Mouse (Mus musculus) ES-E14 (cell line): ENCODE results near the gene Dnm2. TPM values are rescaled to one million over a fixed set of nuclear protein-coding genes. Genes with fewer than 3 reads are reported as not detected.
A peak's percentile ranks its signal among the peaks of the same experiment; 100 is the strongest.

Experiments
- DNase-seq: peaks from one replicate; pipeline ENCODE4 v3.0.0-alpha.2; 2013; ENCODE audit warnings: low read depth, low spot score
- H3K27ac ChIP-seq: 2 replicates; pipeline ENCODE4 v1.5.1; 2012; ENCODE audit warnings: low read depth, mild to moderate bottlenecking, low read length, moderate library complexity, mixed read lengths; ENCODE audit not compliant: poor library complexity, insufficient read depth, severe bottlenecking
- H3K36me3 ChIP-seq: 2 replicates; pipeline ENCODE4 v1.6.1; 2012; ENCODE audit warnings: mild to moderate bottlenecking, low read length, moderate library complexity, mixed read lengths; ENCODE audit not compliant: control insufficient read depth, poor library complexity, insufficient read depth, severe bottlenecking
- H3K4me1 ChIP-seq, 2 experiments: fragments of 150-350 bp in 1 of 2; sonication (generic) in 1 of 2; 2 replicates each; pipeline ENCODE4 v1.6.1; 2012; ENCODE audit warnings: low read length in 2 of 2, mild to moderate bottlenecking in 1 of 2, mixed read lengths in 1 of 2; ENCODE audit not compliant: control insufficient read depth in 2 of 2, insufficient read depth in 2 of 2, poor library complexity in 1 of 2
- H3K4me3 ChIP-seq, 2 experiments: fragments of 150-350 bp in 1 of 2; sonication (generic) in 1 of 2; 2 replicates each; pipeline ENCODE4 v1.5.1; 2012; ENCODE audit warnings: low read length in 2 of 2, low read depth in 1 of 2, mild to moderate bottlenecking in 1 of 2, mixed read lengths in 1 of 2; ENCODE audit not compliant: insufficient read depth in 1 of 2, poor library complexity in 1 of 2, severe bottlenecking in 1 of 2
- H3K9ac ChIP-seq: 2 replicates; pipeline ENCODE4 v1.6.1; 2012; ENCODE audit warnings: low read depth, mild to moderate bottlenecking, low read length, mixed read lengths; ENCODE audit not compliant: poor library complexity, insufficient read depth, severe bottlenecking
- H3K9me3 ChIP-seq: fragments of 150-350 bp; sonication (generic); 2 replicates; pipeline ENCODE4 v1.6.1; 2012; ENCODE audit warnings: low read depth, mild to moderate bottlenecking, low read length; ENCODE audit not compliant: control insufficient read depth, insufficient read depth
- CHD2 ChIP-seq: IDR thresholded peaks from 2 replicates; pipeline ENCODE4 v1.6.1; 2014; ENCODE audit warnings: mild to moderate bottlenecking, low read depth, low read length, inconsistent platforms
- HCFC1 ChIP-seq: IDR thresholded peaks from 2 replicates; pipeline ENCODE4 v1.6.1; 2012; ENCODE audit warnings: low read length, inconsistent platforms, borderline replicate concordance; ENCODE audit not compliant: insufficient read depth
- MAFK ChIP-seq: IDR thresholded peaks from 2 replicates; pipeline ENCODE4 v1.6.1; 2014; ENCODE audit warnings: mild to moderate bottlenecking, low read depth, low read length, inconsistent platforms; ENCODE audit not compliant: insufficient read depth
- ZC3H11A ChIP-seq: IDR thresholded peaks from 2 replicates; pipeline ENCODE4 v1.6.1; 2012; ENCODE audit warnings: low read depth, mild to moderate bottlenecking, inconsistent platforms, low read length, borderline replicate concordance
- ZNF384 ChIP-seq: IDR thresholded peaks from 2 replicates; pipeline ENCODE4 v1.6.1; 2012; ENCODE audit warnings: low read depth, low read length, inconsistent platforms
- in situ Hi-C, 2 experiments: fragments of 600-800 bp; cut with MboI; formaldehyde crosslinking; loops; one replicate each; pipeline ENCODE4 v1.15.1; 2025; ENCODE audit warnings: low sequenced_read_pairs in 2 of 2, inconsistent platforms in 1 of 2; ENCODE audit not compliant: unreplicated experiment in 2 of 2
- total RNA-seq: library from RNA; depleted of rRNA; stranded (reverse); fragments of 300-350 nt; gene quantifications from 2 replicates; pipeline ENCODE4 v1.2.3, GENCODE M21; 2012

The Dnm2 gene
- total RNA-seq, 1 experiment, result 69.6 TPM

GRCm38 (mm10) chr9:21411669-21412550 lies 12.8 kb upstream of the Dnm2 start, which contains the start of gene Qtrt1:
TSS of gene Qtrt1 (plus strand) at chr9:21411837.
- Histone ChIP-seq H3K9ac (peak within 1 kb of the TSS; percentile 93), H3K36me3 (peaks cover 17% of the 10 kb centered on the region), H3K9me3 (no peaks in the 10 kb centered on the region), H3K27ac (peak within 1 kb of the TSS; percentile 30), H3K4me1 (peaks cover 0 to 4% of the 10 kb centered on the region in 2 experiments; a peak in 1 of 4 replicates), H3K4me3 (peak within 1 kb of the TSS; percentile 87 to 89)
- in situ Hi-C loops, result no loop called here
- no peak for TF ChIP-seq ZC3H11A
- no peak for TF ChIP-seq MAFK
- no peak for TF ChIP-seq CHD2
- no peak for TF ChIP-seq ZNF384
- peak; percentile 91 for DNase-seq

- Histone ChIP-seq H3K36me3 (peaks cover 47% of the 10 kb centered on the region), H3K9ac (0 out of 2 replicates have a peak overlapping the region, but pooled peaks have one; percentile 7)
Observed at GRCm38 (mm10) chr9:21417866-21418265, 6.8 kb upstream of the Dnm2 start.

GRCm38 (mm10) chr9:21419646-21420045 lies 5.1 kb upstream of the Dnm2 start:
- Histone ChIP-seq H3K9ac (no peak overlapping the region), H3K36me3 (peaks cover 42% of the 10 kb centered on the region), H3K9me3 (no peaks in the 10 kb centered on the region), H3K27ac (no peak overlapping the region), H3K4me3 (no peak overlapping the region), H3K4me1 (peaks cover 2 to 20% of the 10 kb centered on the region in 2 experiments; a peak in 2 of 4 replicates)
- in situ Hi-C loops, result no loop called here
- no peak for DNase-seq
- no peak for TF ChIP-seq MAFK
- no peak for TF ChIP-seq ZNF384
- TF ChIP-seq HCFC1, result no peak
- no peak for TF ChIP-seq CHD2
- TF ChIP-seq ZC3H11A, result no peak

More at GRCm38 (mm10) chr9:21417866-21418265, 6.8 kb upstream of the Dnm2 start:
- no peak for TF ChIP-seq MAFK
- no peak for TF ChIP-seq CHD2
- no peak for TF ChIP-seq HCFC1
- no peak for TF ChIP-seq ZNF384
- no peak for TF ChIP-seq ZC3H11A
- H3K4me1 ChIP-seq, result peaks cover 2 to 22% of the 10 kb centered on the region in 2 experiments; a peak in 2 of 4 replicates
- H3K9me3 ChIP-seq, result no peaks in the 10 kb centered on the region
- DNase-seq, result no peak
- peak overlapping the region; percentile 20; the same call in 1 of the 2 replicates for H3K27ac ChIP-seq
- in situ Hi-C loops, result no loop called here
- H3K4me3 ChIP-seq, result no peak overlapping the region

- peaks cover 0 to 13% of the 10 kb centered on the region in 2 experiments; a peak in 1 of 4 replicates for H3K4me1 ChIP-seq
- peaks cover 7% of the 10 kb centered on the region for H3K36me3 ChIP-seq
- DNase-seq, result no peak
- TF ChIP-seq ZNF384 (no peak), HCFC1 (no peak), ZC3H11A (no peak), MAFK (no peak), CHD2 (no peak)
- in situ Hi-C loops, result no loop called here
- H3K27ac ChIP-seq, result no peak overlapping the region
- H3K4me3 ChIP-seq, result peak overlapping the region; percentile 75 to 81
- H3K9me3 ChIP-seq, result no peaks in the 10 kb centered on the region
- peak overlapping the region; percentile 83 for H3K9ac ChIP-seq
Observed at GRCm38 (mm10) chr9:21425556-21425945, 843 bp downstream of the Dnm2 start.
